Mouse (Mus musculus) myocyte (in vitro differentiated cells): ENCODE measurements at regions not wholly inside any gene's neighbourhood (a gene's known extent, or its start where the extent isn't known, plus 50 kb on each side); places are given as distances from the start of the nearest gene placed in this dataset.

Source experiments
- H3K27me3 ChIP-seq: one replicate; pipeline ENCODE4 v1.6.1; 2011; ENCODE audit not compliant: control insufficient read depth, insufficient read depth, insufficient read length
- H3K36me3 ChIP-seq: one replicate; pipeline ENCODE4 v1.6.1; 2011; ENCODE audit not compliant: control insufficient read depth, insufficient read depth
- H3K4me2 ChIP-seq: one replicate; pipeline ENCODE4 v1.6.1; 2011; ENCODE audit warnings: low read depth, control low read depth
- H3K4me3 ChIP-seq: one replicate; pipeline ENCODE4 v1.5.1; 2011; ENCODE audit warnings: mild to moderate bottlenecking, control low read depth, moderate library complexity
- H3K79me2 ChIP-seq: one replicate; pipeline ENCODE4 v1.6.1; 2011; ENCODE audit not compliant: control insufficient read depth, insufficient read depth
- H3ac ChIP-seq: one replicate; pipeline ENCODE4 v1.6.1; 2011; ENCODE audit not compliant: control insufficient read depth, insufficient read length
- CEBPB ChIP-seq: IDR thresholded peaks from 2 replicates; pipeline ENCODE4 v1.6.1; 2011; ENCODE audit warnings: mild to moderate bottlenecking, moderate library complexity; ENCODE audit not compliant: poor library complexity, insufficient read depth, severe bottlenecking
- E2F4 ChIP-seq: IDR thresholded peaks from one replicate; pipeline ENCODE4 v1.6.1; 2011; ENCODE audit warnings: mild to moderate bottlenecking, control low read depth, moderate library complexity; ENCODE audit not compliant: insufficient read depth
- MAX ChIP-seq: IDR thresholded peaks from one replicate; pipeline ENCODE4 v1.6.1; 2011; ENCODE audit warnings: low read depth, mild to moderate bottlenecking, control low read depth
- MYOD1 ChIP-seq, 3 experiments: IDR thresholded peaks; one replicate each; pipeline ENCODE4 v1.6.1; 2011; ENCODE audit warnings: control low read depth in 2 of 3, low read depth in 2 of 3, mild to moderate bottlenecking in 2 of 3, moderate library complexity in 1 of 3; ENCODE audit not compliant: insufficient read length in 2 of 3, control insufficient read depth in 1 of 3
- MYOG ChIP-seq, 3 experiments: IDR thresholded peaks; one replicate each; pipeline ENCODE4 v1.6.1; 2011; ENCODE audit warnings: control low read depth in 2 of 3, low read depth in 2 of 3, mild to moderate bottlenecking in 2 of 3; ENCODE audit not compliant: insufficient read length in 2 of 3, control insufficient read depth in 1 of 3, insufficient read depth in 1 of 3
- POLR2A ChIP-seq: IDR thresholded peaks from one replicate; pipeline ENCODE4 v1.6.1; 2011; ENCODE audit warnings: low read depth, mild to moderate bottlenecking, control low read depth, moderate library complexity; ENCODE audit not compliant: insufficient read length
- POLR2AphosphoS2 ChIP-seq: IDR thresholded peaks from one replicate; pipeline ENCODE4 v1.6.1; 2011; ENCODE audit warnings: low read depth, control low read depth; ENCODE audit not compliant: insufficient read length
- REST ChIP-seq: IDR thresholded peaks from one replicate; pipeline ENCODE4 v1.6.1; 2011; ENCODE audit warnings: mild to moderate bottlenecking, control low read depth, moderate library complexity; ENCODE audit not compliant: insufficient read depth, insufficient read length
- SRF ChIP-seq: IDR thresholded peaks from one replicate; pipeline ENCODE4 v1.6.1; 2011; ENCODE audit warnings: low read depth; ENCODE audit not compliant: control insufficient read depth, insufficient read length
- TCF12 ChIP-seq: IDR thresholded peaks from one replicate; pipeline ENCODE4 v1.6.1; 2011; ENCODE audit warnings: mild to moderate bottlenecking, control low read depth; ENCODE audit not compliant: poor library complexity, insufficient read depth, severe bottlenecking
- TCF3 ChIP-seq: IDR thresholded peaks from one replicate; pipeline ENCODE4 v1.6.1; 2011; ENCODE audit warnings: low read depth, control low read depth; ENCODE audit not compliant: insufficient read length
- USF1 ChIP-seq: IDR thresholded peaks from one replicate; pipeline ENCODE4 v1.6.1; 2011; ENCODE audit warnings: low read depth, mild to moderate bottlenecking, control low read depth, moderate library complexity

- no peak overlapping the region for H3K4me2 ChIP-seq
- no peak overlapping the region for H3ac ChIP-seq
- no peaks in the 10 kb centered on the region for H3K27me3 ChIP-seq
- TF ChIP-seq SRF (no peak), CEBPB (no peak), POLR2A (no peak)
- H3K79me2 ChIP-seq: no peaks in the 10 kb centered on the region
- H3K36me3 ChIP-seq: no peaks in the 10 kb centered on the region
- no peak overlapping the region for H3K4me3 ChIP-seq
Measured at GRCm38 (mm10) chr7:116701466-116702342, 197.5 kb downstream of the Nucb2 start.

- H3K27me3 ChIP-seq: no peaks in the 10 kb centered on the region
- no peak overlapping the region for H3K4me2 ChIP-seq
- TF ChIP-seq MAX (no peak), TCF12 (no peak), REST (no peak), POLR2A (no peak), USF1 (no peak), SRF (no peak), MYOD1 (IDR thresholded peaks at IDR 0.05; ENCODE audit: control insufficient read depth in 1 of 3, insufficient read length in 2 of 3, low read depth in 2 of 3) (no peak), CEBPB (no peak), E2F4 (no peak), MYOG (IDR thresholded peaks at IDR 0.05; ENCODE audit: control insufficient read depth in 1 of 3, insufficient read depth in 1 of 3, insufficient read length in 2 of 3, low read depth in 2 of 3) (no peak), POLR2AphosphoS2 (no peak), TCF3 (no peak)
- no peak overlapping the region for H3K4me3 ChIP-seq
- no peak overlapping the region for H3ac ChIP-seq
- no peaks in the 10 kb centered on the region for H3K79me2 ChIP-seq
- H3K36me3 ChIP-seq: no peaks in the 10 kb centered on the region
Measured at GRCm38 (mm10) chr7:116702596-116702995, 198.4 kb downstream of the Nucb2 start.

- no peak for TF ChIP-seq MAX
- TF ChIP-seq MYOG (IDR thresholded peaks at IDR 0.05; ENCODE audit: control insufficient read depth in 1 of 3, insufficient read depth in 1 of 3, insufficient read length in 2 of 3, low read depth in 2 of 3): no peak
- TF ChIP-seq TCF3: no peak
- TF ChIP-seq REST: no peak
- TF ChIP-seq TCF12: no peak
- TF ChIP-seq USF1: no peak
- TF ChIP-seq POLR2A: no peak
- no peak for TF ChIP-seq POLR2AphosphoS2
- TF ChIP-seq MYOD1 (IDR thresholded peaks at IDR 0.05; ENCODE audit: control insufficient read depth in 1 of 3, insufficient read length in 2 of 3, low read depth in 2 of 3): no peak
- TF ChIP-seq CEBPB: no peak
- no peak for TF ChIP-seq E2F4
- TF ChIP-seq SRF: no peak
- Histone ChIP-seq H3K4me3 (no peak overlapping the region), H3K4me2 (no peak overlapping the region), H3K36me3 (no peaks in the 10 kb centered on the region), H3K79me2 (no peaks in the 10 kb centered on the region), H3K27me3 (no peaks in the 10 kb centered on the region), H3ac (no peak overlapping the region)
Measured at GRCm38 (mm10) chr7:116711541-116711940, 207.4 kb downstream of the Nucb2 start.

- Histone ChIP-seq H3K36me3 (no peaks in the 10 kb centered on the region), H3K27me3 (no peaks in the 10 kb centered on the region), H3ac (no peak overlapping the region), H3K4me2 (no peak overlapping the region), H3K79me2 (no peaks in the 10 kb centered on the region), H3K4me3 (no peak overlapping the region)
- TF ChIP-seq USF1: no peak
- TF ChIP-seq SRF: no peak
- no peak for TF ChIP-seq POLR2A
- TF ChIP-seq TCF3: no peak
- TF ChIP-seq MAX: no peak
- no peak for TF ChIP-seq MYOG (IDR thresholded peaks at IDR 0.05; ENCODE audit: control insufficient read depth in 1 of 3, insufficient read depth in 1 of 3, insufficient read length in 2 of 3, low read depth in 2 of 3)
- TF ChIP-seq TCF12: no peak
- no peak for TF ChIP-seq E2F4
- TF ChIP-seq REST: no peak
- no peak for TF ChIP-seq POLR2AphosphoS2
Measured at GRCm38 (mm10) chr7:116713200-116713599, 209.0 kb downstream of the Nucb2 start.
